Mouse (Mus musculus) embryonic fibroblast, embryonic 13.5 days (primary cell): ENCODE measurements at regions not wholly inside any gene's neighbourhood (a gene's known extent, or its start where the extent isn't known, plus 50 kb on each side); places are given as distances from the start of the nearest gene placed in this dataset.

ENCODE experiments used
- CTCF ChIP-seq: IDR thresholded peaks from 2 replicates; pipeline ENCODE4 v1.5.1; 2011; ENCODE audit warnings: mild to moderate bottlenecking, control low read depth, low read length, moderate library complexity, borderline replicate concordance; ENCODE audit not compliant: insufficient read depth
- POLR2A ChIP-seq: IDR thresholded peaks from 2 replicates; pipeline ENCODE4 v1.6.1; 2011; ENCODE audit warnings: low read depth, mild to moderate bottlenecking, control low read depth, low read length, moderate library complexity

- TF ChIP-seq POLR2A (no peak), CTCF (no peak)
These were observed 181.4 kb downstream of the Fam173b start for GRCm38 (mm10) chr15:31783081-31783480.
